Mouse (Mus musculus) ES-CJ7 (cell line): ENCODE results near the gene Stt3b.

ENCODE experiments used
- DNase-seq: peaks from one replicate; pipeline ENCODE4 v3.0.0; 2011; ENCODE audit warnings: low read depth, low spot score

Gene Stt3b

GRCm38 (mm10) chr9:115214572-115215571 lies 95.3 kb downstream of the Stt3b start:
- peak; percentile 20 for DNase-seq

- peak; percentile 17 for DNase-seq
These were observed 96.4 kb downstream of the Stt3b start for GRCm38 (mm10) chr9:115213755-115214264.

- DNase-seq, result no peak
These were observed 99.7 kb downstream of the Stt3b start for GRCm38 (mm10) chr9:115210535-115210934.

- no peak for DNase-seq
These were observed 100.5 kb downstream of the Stt3b start for GRCm38 (mm10) chr9:115209737-115210136.

GRCm38 (mm10) chr9:115206219-115206618 lies 104.0 kb downstream of the Stt3b start:
- no peak for DNase-seq

GRCm38 (mm10) chr9:115205491-115205890 lies 104.7 kb downstream of the Stt3b start:
- peak; percentile 26 for DNase-seq

- DNase-seq, result no peak
These were observed 107.1 kb downstream of the Stt3b start for GRCm38 (mm10) chr9:115203136-115203535.

- no peak for DNase-seq
These were observed 109.0 kb downstream of the Stt3b start for GRCm38 (mm10) chr9:115201264-115201663.

- no peak for DNase-seq
These were observed 109.9 kb downstream of the Stt3b start for GRCm38 (mm10) chr9:115200166-115200862.

GRCm38 (mm10) chr9:115197082-115197481 lies 113.1 kb downstream of the Stt3b start:
- DNase-seq, result no peak

- peak; percentile 46 for DNase-seq
These were observed 117.3 kb downstream of the Stt3b start for GRCm38 (mm10) chr9:115192890-115193289.
